Mouse (Mus musculus): ENCODE measurements around the gene Hs3st3a1. TPM values are rescaled to one million over a fixed set of nuclear protein-coding genes. Genes with fewer than 3 reads are reported as not detected.

The Hs3st3a1 gene
- total RNA-seq (2014; rRNA removed) (3.0 and 4.7 TPM in 2 replicates), polyA plus RNA-seq (2015; fragmentation: Nextera tagmentation; extraction: Ambion mirVana) (0.54 and 0.80 TPM in 2 replicates)

GRCm38 (mm10) chr11:64434611-64435545 is at the start of gene Hs3st3a1:
Gene Hs3st3a1, plus strand, starts transcription at chr11:64435332.
- under 1% methylated on average over 31 of the region's 36 CpGs for WGBS
- H3K27ac ChIP-seq: peak within 1 kb of the TSS; percentile 48; the same call in 1 of the 2 replicates
- H3K9ac ChIP-seq (replicated peaks; ENCODE audit: low read length): peak within 1 kb of the TSS; percentile 44
- H3K27me3 ChIP-seq (ENCODE audit: insufficient read depth, low read length): peaks cover 7% of the 10 kb centered on the region; the same call in 1 of the 2 replicates
- peaks cover 14% of the 10 kb centered on the region for H3K4me1 ChIP-seq (ENCODE audit: insufficient read depth, low read length)
- ATAC-seq (peak; percentile 78), DNase-seq (ENCODE audit: low spot score) (peak; percentile 58)
- H3K4me2 ChIP-seq (ENCODE audit: low read depth, low read length): peak within 1 kb of the TSS; percentile 99
- no peak for TF ChIP-seq CTCF (IDR thresholded peaks at IDR 0.05; ENCODE audit: low read depth)
- H3K4me3 ChIP-seq (ENCODE audit: low read length): peak within 1 kb of the TSS; percentile 49
- H3K9me3 ChIP-seq (ENCODE audit: low read length): no peaks in the 10 kb centered on the region
- H3K36me3 ChIP-seq (ENCODE audit: insufficient read depth, low read length): no peaks in the 10 kb centered on the region

GRCm38 (mm10) chr11:64386333-64386732 is 48.8 kb upstream of the Hs3st3a1 start:
- Histone ChIP-seq H3K4me1 (ENCODE audit: insufficient read depth, low read length) (no peaks in the 10 kb centered on the region), H3K4me3 (ENCODE audit: low read length) (no peak overlapping the region), H3K36me3 (ENCODE audit: insufficient read depth, low read length) (no peaks in the 10 kb centered on the region), H3K27me3 (ENCODE audit: insufficient read depth, low read length) (no peaks in the 10 kb centered on the region), H3K9me3 (ENCODE audit: low read length) (no peaks in the 10 kb centered on the region), H3K27ac (no peak overlapping the region), H3K9ac (replicated peaks; ENCODE audit: low read length) (no peak overlapping the region), H3K4me2 (ENCODE audit: low read depth, low read length) (no peak overlapping the region)
- no peak for DNase-seq (ENCODE audit: low spot score)
- 91% methylated on average over 4 of the region's 4 CpGs for WGBS
- ATAC-seq: no peak
- no peak for TF ChIP-seq CTCF (IDR thresholded peaks at IDR 0.05; ENCODE audit: low read depth)

- H3K4me2 ChIP-seq (ENCODE audit: low read depth, low read length): peak overlapping the region; percentile 44
- peak; percentile 35; the same call in 1 of the 2 replicates for TF ChIP-seq CTCF (IDR thresholded peaks at IDR 0.05; ENCODE audit: low read depth)
- 0 out of 2 replicates have a peak overlapping the region, but pooled peaks have one; percentile 1 for H3K9ac ChIP-seq (replicated peaks; ENCODE audit: low read length)
- DNase-seq (ENCODE audit: low spot score) (peak; percentile 81), ATAC-seq (peak; percentile 92)
- H3K4me1 ChIP-seq (ENCODE audit: insufficient read depth, low read length): peaks cover 17% of the 10 kb centered on the region
- H3K27me3 ChIP-seq (ENCODE audit: insufficient read depth, low read length): no peaks in the 10 kb centered on the region
- no peaks in the 10 kb centered on the region for H3K9me3 ChIP-seq (ENCODE audit: low read length)
- no peak overlapping the region for H3K4me3 ChIP-seq (ENCODE audit: low read length)
- peak overlapping the region; percentile 11; the same call in 1 of the 2 replicates for H3K27ac ChIP-seq
- WGBS: 4% methylated on average over 7 of the region's 7 CpGs
- H3K36me3 ChIP-seq (ENCODE audit: insufficient read depth, low read length): no peaks in the 10 kb centered on the region
Observed at GRCm38 (mm10) chr11:64396331-64396881, 38.7 kb upstream of the Hs3st3a1 start.

GRCm38 (mm10) chr11:64396949-64397348 is 38.2 kb upstream of the Hs3st3a1 start:
- no peak for TF ChIP-seq CTCF (IDR thresholded peaks at IDR 0.05; ENCODE audit: low read depth)
- Histone ChIP-seq H3K4me2 (ENCODE audit: low read depth, low read length) (peak overlapping the region; percentile 44; the same call in 1 of the 2 replicates), H3K9me3 (ENCODE audit: low read length) (no peaks in the 10 kb centered on the region), H3K4me1 (ENCODE audit: insufficient read depth, low read length) (peaks cover 17% of the 10 kb centered on the region), H3K27ac (peak overlapping the region; percentile 11; the same call in 1 of the 2 replicates), H3K9ac (replicated peaks; ENCODE audit: low read length) (no peak overlapping the region), H3K4me3 (ENCODE audit: low read length) (no peak overlapping the region), H3K27me3 (ENCODE audit: insufficient read depth, low read length) (no peaks in the 10 kb centered on the region), H3K36me3 (ENCODE audit: insufficient read depth, low read length) (no peaks in the 10 kb centered on the region)
- 48% methylated on average over 6 of the region's 6 CpGs for WGBS
- DNase-seq (ENCODE audit: low spot score) (no peak), ATAC-seq (0 out of 2 replicates have a peak, but pooled peaks have one; percentile 38)

GRCm38 (mm10) chr11:64397612-64398011 is 37.5 kb upstream of the Hs3st3a1 start:
- no peaks in the 10 kb centered on the region for H3K36me3 ChIP-seq (ENCODE audit: insufficient read depth, low read length)
- 85% methylated on average over 3 of the region's 3 CpGs for WGBS
- H3K4me1 ChIP-seq (ENCODE audit: insufficient read depth, low read length): peaks cover 17% of the 10 kb centered on the region
- TF ChIP-seq CTCF (IDR thresholded peaks at IDR 0.05; ENCODE audit: low read depth): no peak
- no peaks in the 10 kb centered on the region for H3K9me3 ChIP-seq (ENCODE audit: low read length)
- no peak for ATAC-seq
- no peak overlapping the region for H3K9ac ChIP-seq (replicated peaks; ENCODE audit: low read length)
- no peak overlapping the region for H3K4me3 ChIP-seq (ENCODE audit: low read length)
- DNase-seq (ENCODE audit: low spot score): no peak
- no peak overlapping the region for H3K27ac ChIP-seq
- H3K4me2 ChIP-seq (ENCODE audit: low read depth, low read length): no peak overlapping the region
- H3K27me3 ChIP-seq (ENCODE audit: insufficient read depth, low read length): no peaks in the 10 kb centered on the region

- no peaks in the 10 kb centered on the region for H3K9me3 ChIP-seq (ENCODE audit: low read length)
- no peak for TF ChIP-seq CTCF (IDR thresholded peaks at IDR 0.05; ENCODE audit: low read depth)
- H3K27ac ChIP-seq: no peak overlapping the region
- no peak overlapping the region for H3K9ac ChIP-seq (replicated peaks; ENCODE audit: low read length)
- H3K4me2 ChIP-seq (ENCODE audit: low read depth, low read length): no peak overlapping the region
- WGBS: 29% methylated on average over 6 of the region's 6 CpGs
- peaks cover 15% of the 10 kb centered on the region for H3K4me1 ChIP-seq (ENCODE audit: insufficient read depth, low read length)
- H3K27me3 ChIP-seq (ENCODE audit: insufficient read depth, low read length): no peaks in the 10 kb centered on the region
- no peak for DNase-seq (ENCODE audit: low spot score)
- H3K36me3 ChIP-seq (ENCODE audit: insufficient read depth, low read length): no peaks in the 10 kb centered on the region
- no peak for ATAC-seq
- no peak overlapping the region for H3K4me3 ChIP-seq (ENCODE audit: low read length)
Observed at GRCm38 (mm10) chr11:64400534-64401093, 34.5 kb upstream of the Hs3st3a1 start.
